Mouse (Mus musculus) retina, postnatal 7 days (tissue): ENCODE measurements around the gene Disp2.

Experiments used
- DNase-seq: peaks from one replicate; pipeline ENCODE4 v3.0.0-alpha.2; 2012; ENCODE audit warnings: low read depth, low spot score

Disp2 gene

DNA sequence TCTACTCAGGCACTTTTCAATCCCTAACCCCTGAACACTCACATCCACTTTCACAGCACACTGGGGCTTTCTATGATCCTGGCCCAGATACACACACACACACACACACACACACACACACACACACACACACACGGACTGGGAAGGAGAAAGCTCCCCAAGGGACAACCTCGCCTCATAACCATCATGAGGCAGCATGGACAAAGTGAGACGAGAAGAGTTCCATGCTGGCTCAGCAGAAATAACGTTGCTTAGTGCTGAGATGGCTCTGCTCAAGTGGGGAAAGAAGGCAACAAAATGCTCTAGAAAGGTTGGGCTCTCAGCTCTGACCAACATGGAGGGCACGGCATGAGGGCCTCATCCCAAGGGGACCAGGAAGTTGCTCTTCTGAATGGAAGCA, 61.7 kb downstream of the Disp2 start:
- DNase-seq, result no peak

- DNase-seq, result no peak
Measured at GRCm38 (mm10) chr2:118841774-118842173, 62.3 kb downstream of the Disp2 start.

- no peak for DNase-seq
Measured at GRCm38 (mm10) chr2:118844427-118844826, 64.9 kb downstream of the Disp2 start.

DNA sequence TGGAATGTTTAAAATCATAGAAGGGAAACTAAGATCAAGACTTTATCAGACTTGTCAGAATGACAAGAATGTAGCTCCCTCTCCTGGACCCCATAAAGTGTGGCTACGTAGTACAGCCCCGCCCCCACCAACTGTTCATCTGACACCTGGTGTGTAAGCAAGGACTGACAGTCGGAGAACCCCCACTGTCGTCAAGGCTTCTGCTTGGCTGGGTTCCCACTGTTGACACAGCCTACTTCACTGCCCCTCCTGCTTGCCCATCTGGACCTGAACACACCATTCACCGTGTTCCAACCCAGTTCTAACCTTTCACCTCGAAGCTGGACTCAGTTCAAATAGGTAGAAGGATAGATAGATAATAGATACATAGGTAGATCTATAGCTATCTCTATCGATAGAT, 66.7 kb downstream of the Disp2 start:
- no peak for DNase-seq

- DNase-seq, result no peak
Measured at GRCm38 (mm10) chr2:118851756-118852155, 72.2 kb downstream of the Disp2 start.
